Mouse (Mus musculus) urinary bladder, postnatal 14 days (tissue): ENCODE measurements around the gene Tmem204.
A peak's percentile ranks its signal among the peaks of the same experiment; 100 is the strongest.
"Not testable (repeated sequence)": the region's sequence is repeated elsewhere in the genome, so short reads cannot be mapped to it uniquely, and the experiment has no call there.

ENCODE experiments used
- DNase-seq: peaks from one replicate; pipeline ENCODE4 v3.0.0; 2021; ENCODE audit warnings: low spot score

Tmem204 gene

GRCm38 (mm10) chr17:25083444-25083931 is at the start of gene Tmem204:
Tmem204 (minus strand) TSS chr17:25083591.
- peak; percentile 71 for DNase-seq

- no peak for DNase-seq
These were observed 46.7 kb upstream of the Tmem204 start for GRCm38 (mm10) chr17:25130060-25130459.

GRCm38 (mm10) chr17:25127681-25128080 is 44.3 kb upstream of the Tmem204 start:
- DNase-seq, result no peak

GRCm38 (mm10) chr17:25127079-25127478 is 43.7 kb upstream of the Tmem204 start:
- DNase-seq, result no peak

GRCm38 (mm10) chr17:25125442-25126060 is 42.2 kb upstream of the Tmem204 start:
- DNase-seq, result not testable (repeated sequence)

GRCm38 (mm10) chr17:25123979-25124378 is 40.6 kb upstream of the Tmem204 start:
- DNase-seq, result peak; percentile 14

GRCm38 (mm10) chr17:25120406-25120805 is 37.0 kb upstream of the Tmem204 start, which contains the start of gene Ptx4:
Ptx4 (plus strand) TSS chr17:25120760.
- DNase-seq, result no peak

- DNase-seq, result peak; percentile 16
These were observed 33.9 kb upstream of the Tmem204 start for GRCm38 (mm10) chr17:25117263-25117662.

GRCm38 (mm10) chr17:25115664-25116432 is 32.5 kb upstream of the Tmem204 start, which contains the start of gene Telo2:
Telo2 (minus strand) TSS chr17:25115967.
- DNase-seq, result peak; percentile 96

GRCm38 (mm10) chr17:25114908-25115645 is 31.7 kb upstream of the Tmem204 start:
- no peak for DNase-seq

- no peak for DNase-seq
These were observed 29.0 kb upstream of the Tmem204 start for GRCm38 (mm10) chr17:25112423-25112810.

- peak; percentile 31 for DNase-seq
These were observed 28.5 kb upstream of the Tmem204 start for GRCm38 (mm10) chr17:25111739-25112422.

- no peak for DNase-seq
These were observed 27.8 kb upstream of the Tmem204 start for GRCm38 (mm10) chr17:25111220-25111619.

GRCm38 (mm10) chr17:25110590-25110989 is 27.2 kb upstream of the Tmem204 start:
- no peak for DNase-seq

- DNase-seq, result peak; percentile 44
These were observed 26.2 kb upstream of the Tmem204 start for GRCm38 (mm10) chr17:25109578-25109977.

- no peak for DNase-seq
These were observed 24.4 kb upstream of the Tmem204 start for GRCm38 (mm10) chr17:25107786-25108185.

GRCm38 (mm10) chr17:25101338-25101737 is 17.9 kb upstream of the Tmem204 start:
- DNase-seq, result no peak

GRCm38 (mm10) chr17:25100052-25100451 is 16.7 kb upstream of the Tmem204 start:
- no peak for DNase-seq

- DNase-seq, result no peak
These were observed 12.8 kb upstream of the Tmem204 start for GRCm38 (mm10) chr17:25096221-25096620.

- DNase-seq, result no peak
These were observed 7.1 kb upstream of the Tmem204 start for GRCm38 (mm10) chr17:25090450-25090849.

GRCm38 (mm10) chr17:25089158-25089557 is 5.8 kb upstream of the Tmem204 start:
- DNase-seq, result no peak

- no peak for DNase-seq
These were observed 3.3 kb upstream of the Tmem204 start for GRCm38 (mm10) chr17:25086724-25087123.
